8 mouse cellular contexts compared by ENCODE assay signal in genomic region chr3:37724946-37725735, GRCm38 (mm10). TPM values are rescaled to one million over a fixed set of nuclear protein-coding genes. Genes with fewer than 3 reads are reported as not detected.
A peak's percentile ranks its signal among the peaks of the same experiment; 100 is the strongest.
DNase-seq lines count a peak whose midpoint lies in the region; ATAC-seq and TF ChIP-seq lines count a peak whose summit lies in the region.

No protein-coding gene starts in this region.

- peaks cover 28% of the 10 kb centered on the region for H3K27me3 ChIP-seq in lung, embryonic 14.5 days (ENCODE audit: insufficient read depth, low read length)
- no peaks in the 10 kb centered on the region; the same call in 1 of the 2 replicates for H3K27me3 ChIP-seq in forebrain, postnatal 0 days (ENCODE audit: insufficient read depth, low read length)

- peak overlapping the region; percentile 53 for H3K4me2 ChIP-seq in lung, embryonic 14.5 days
- H3K4me2 ChIP-seq in forebrain, postnatal 0 days (ENCODE audit: low read depth) = peak overlapping the region; percentile 85; the same call in 1 of the 2 replicates

- TF ChIP-seq CTCF in lung, embryonic 14.5 days (IDR thresholded peaks at IDR 0.05; ENCODE audit: low read depth) = no peak
- no peak for TF ChIP-seq CTCF in forebrain, postnatal 0 days (IDR thresholded peaks at IDR 0.05; ENCODE audit: low read depth)

- H3K36me3 ChIP-seq in lung, embryonic 14.5 days (ENCODE audit: insufficient read depth) = no peaks in the 10 kb centered on the region
- H3K36me3 ChIP-seq in forebrain, postnatal 0 days (ENCODE audit: insufficient read depth) = no peaks in the 10 kb centered on the region

- DNase-seq in cerebellum, adult 8-10 months = peak; percentile 12
- DNase-seq in cerebellum, adult 11-12 months = no peak
- DNase-seq in lung, embryonic 14.5 days = no peak
- no peak for DNase-seq in lung, postnatal 36 days
- DNase-seq in forebrain, postnatal 0 days = no peak
- peak; percentile 24 for DNase-seq in naive thymus-derived CD4-positive, alpha-beta T cell, adult 2 months (ENCODE audit: low read depth)
- no peak for DNase-seq in gastrocnemius, postnatal 25 days
- DNase-seq in frontal cortex, postnatal 25 days (ENCODE audit: low spot score in 2 of 2) = no peak

- ATAC-seq in lung, embryonic 14.5 days (ENCODE audit: insufficient read depth) = no peak
- no peak for ATAC-seq in forebrain, postnatal 0 days

- H3K4me1 ChIP-seq in lung, embryonic 14.5 days (ENCODE audit: insufficient read depth) = peaks cover 24% of the 10 kb centered on the region; the same call in 1 of the 2 replicates
- H3K4me1 ChIP-seq in forebrain, postnatal 0 days (ENCODE audit: insufficient read depth) = peaks cover 17% of the 10 kb centered on the region

- H3K9me3 ChIP-seq in lung, embryonic 14.5 days (ENCODE audit: low read depth, low read length) = no peaks in the 10 kb centered on the region
- H3K9me3 ChIP-seq in forebrain, postnatal 0 days (ENCODE audit: low read length) = no peaks in the 10 kb centered on the region

- peak overlapping the region; percentile 19; the same call in 1 of the 2 replicates for H3K27ac ChIP-seq in lung, embryonic 14.5 days (ENCODE audit: low read depth)
- no peak overlapping the region for H3K27ac ChIP-seq in forebrain, postnatal 0 days (ENCODE audit: low read depth, low read length)

- no peak overlapping the region for H3K4me3 ChIP-seq in lung, embryonic 14.5 days (ENCODE audit: low read depth, low read length)
- no peak overlapping the region for H3K4me3 ChIP-seq in forebrain, postnatal 0 days (ENCODE audit: low read depth, low read length)

- no peak overlapping the region for H3K9ac ChIP-seq in lung, embryonic 14.5 days
- no peak overlapping the region for H3K9ac ChIP-seq in forebrain, postnatal 0 days

- 64% methylated on average over 6 of the region's 6 CpGs for WGBS in lung, embryonic 14.5 days
- WGBS in forebrain, postnatal 0 days = 88% methylated on average over 6 of the region's 6 CpGs

RNA-seq across cellular contexts. Expression of gene Gm5148, which starts 0.9 kb away (rescaled TPM):
- polyA plus RNA-seq in lung, embryonic 14.5 days (2014; fragmentation: Nextera tagmentation; extraction: Ambion mirVana) = 6.6 and 6.7 TPM in 2 replicates
- 4.9 TPM in 2 replicates for total RNA-seq in forebrain, postnatal 0 days (2014; rRNA removed)
- 9.9 and 11.9 TPM in 2 replicates for polyA plus RNA-seq in forebrain, postnatal 0 days (2015; fragmentation: Nextera tagmentation; extraction: Ambion mirVana)
- total RNA-seq in gastrocnemius, postnatal 25 days (2021) = under 1 TPM in 1 of 2 experiments, not detected in 1; 0.18 TPM

Comparison
In these comparisons a context has a peak if more than half of its experiments do, and no peak if none do; other contexts are left out.
1. DNase-seq: peak in cerebellum, adult 8-10 months (single experiment) and naive thymus-derived CD4-positive, alpha-beta T cell, adult 2 months (single experiment); none in cerebellum, adult 11-12 months (single experiment), lung, embryonic 14.5 days (single experiment), lung, postnatal 36 days (single experiment), forebrain, postnatal 0 days (single experiment), gastrocnemius, postnatal 25 days (single experiment) and frontal cortex, postnatal 25 days (0 of 2).